Mouse (Mus musculus) mesoderm, embryonic 11.5 days (tissue): ENCODE measurements around the gene Dnase1.
A peak's percentile ranks its signal among the peaks of the same experiment; 100 is the strongest.
"Not testable (repeated sequence)": the region's sequence is repeated elsewhere in the genome, so short reads cannot be mapped to it uniquely, and the experiment has no call there.

Source experiments
- DNase-seq: peaks from one replicate; pipeline ENCODE4 v3.0.0-alpha.2; 2012; ENCODE audit warnings: low read depth, low spot score

Gene Dnase1

GRCm38 (mm10) chr16:4036807-4037206 is at the start of gene Dnase1:
Gene Dnase1 (plus strand): TSS chr16:4036942.
- DNase-seq: no peak

- DNase-seq: no peak
Observed at GRCm38 (mm10) chr16:3988410-3988809, 48.3 kb upstream of the Dnase1 start.

GRCm38 (mm10) chr16:4003489-4004398 is 33.0 kb upstream of the Dnase1 start, which contains the start of gene Slx4:
Gene Slx4 (minus strand): TSS chr16:4003770.
- peak; percentile 99 for DNase-seq

- no peak for DNase-seq
Observed at GRCm38 (mm10) chr16:4012882-4013570, 23.7 kb upstream of the Dnase1 start.

GRCm38 (mm10) chr16:4014040-4014668 is 22.6 kb upstream of the Dnase1 start:
- no peak for DNase-seq

GRCm38 (mm10) chr16:4016786-4017185 is 20.0 kb upstream of the Dnase1 start:
- not testable (repeated sequence) for DNase-seq

- DNase-seq: not testable (repeated sequence)
Observed at GRCm38 (mm10) chr16:4017466-4017865, 19.3 kb upstream of the Dnase1 start.

- DNase-seq: no peak
Observed at GRCm38 (mm10) chr16:4021241-4021640, 15.5 kb upstream of the Dnase1 start.

GRCm38 (mm10) chr16:4022719-4023118 is 14.0 kb upstream of the Dnase1 start:
- no peak for DNase-seq

- no peak for DNase-seq
Observed at GRCm38 (mm10) chr16:4026672-4027071, 10.1 kb upstream of the Dnase1 start.

GRCm38 (mm10) chr16:4027211-4027610 is 9.5 kb upstream of the Dnase1 start:
- no peak for DNase-seq

- no peak for DNase-seq
Observed at GRCm38 (mm10) chr16:4029371-4029841, 7.3 kb upstream of the Dnase1 start.

- no peak for DNase-seq
Observed at GRCm38 (mm10) chr16:4030501-4030900, 6.2 kb upstream of the Dnase1 start.

GRCm38 (mm10) chr16:4031441-4032274 is 5.1 kb upstream of the Dnase1 start:
- no peak for DNase-seq

- DNase-seq: no peak
Observed at GRCm38 (mm10) chr16:4032341-4032748, 4.4 kb upstream of the Dnase1 start.

- DNase-seq: no peak
Observed at GRCm38 (mm10) chr16:4033971-4034370, 2.8 kb upstream of the Dnase1 start.

GRCm38 (mm10) chr16:4034476-4034875 is 2.3 kb upstream of the Dnase1 start:
- DNase-seq: no peak

- DNase-seq: no peak
Observed at GRCm38 (mm10) chr16:4035575-4035974, 1.2 kb upstream of the Dnase1 start.

GRCm38 (mm10) chr16:4037690-4038089 is 948 bp downstream of the Dnase1 start:
- no peak for DNase-seq

- no peak for DNase-seq
Observed at GRCm38 (mm10) chr16:4040206-4040605, 3.5 kb downstream of the Dnase1 start.

- no peak for DNase-seq
Observed at GRCm38 (mm10) chr16:4041646-4042045, 4.9 kb downstream of the Dnase1 start.
